Mouse (Mus musculus) heart, adult 2 months (tissue): ENCODE data around the gene Gnpat.
"Not testable (repeated sequence)": the region's sequence is repeated elsewhere in the genome, so short reads cannot be mapped to it uniquely, and the experiment has no call there.

Experiments used
- CTCF ChIP-seq: fragments of 200-600 bp; IDR thresholded peaks from 2 replicates; pipeline ENCODE4 v1.8.1; 2022; ENCODE audit warnings: antibody characterized with exemption, mild to moderate bottlenecking, moderate library complexity
- EP300 ChIP-seq: fragments of 200-500 bp; IDR thresholded peaks from 2 replicates; pipeline ENCODE4 v1.6.1; 2011; ENCODE audit warnings: low read depth, low read length, control low read depth; ENCODE audit not compliant: insufficient read depth
- POLR2A ChIP-seq: fragments of 200-500 bp; IDR thresholded peaks from 2 replicates; pipeline ENCODE4 v1.6.1; 2011; ENCODE audit warnings: mild to moderate bottlenecking, low read depth, low read length, control low read depth; ENCODE audit not compliant: insufficient read depth

- not testable (repeated sequence) for TF ChIP-seq CTCF, POLR2A, EP300
Measured at GRCm38 (mm10) chr8:124842929-124843328, 19.9 kb upstream of the Gnpat start.
